Mouse (Mus musculus): ENCODE measurements around the gene Gm49354.

GRCm38 (mm10) chr13:59733936-59734335 lies 48.1 kb downstream of the Gm49354 start:
- TF ChIP-seq CEBPB (IDR thresholded peaks at IDR 0.05; ENCODE audit: low read depth) (no peak), FOSL1 (IDR thresholded peaks at IDR 0.05; ENCODE audit: insufficient read depth, low read length, poor library complexity, severe bottlenecking) (no peak), CTCF (IDR thresholded peaks at IDR 0.05; ENCODE audit: control insufficient read depth, insufficient read depth, insufficient read length) (no peak), USF1 (IDR thresholded peaks at IDR 0.05; ENCODE audit: low read depth) (no peak), MYOG (IDR thresholded peaks at IDR 0.05; ENCODE audit: control insufficient read depth, extremely low read depth, insufficient read length) (no peak), MYOD1 (IDR thresholded peaks at IDR 0.05; ENCODE audit: control insufficient read depth, insufficient read length, low read depth) (no peak), MAX (IDR thresholded peaks at IDR 0.05) (no peak)
